Mouse (Mus musculus) heart, adult 9 months (tissue): ENCODE measurements around the gene Napsa.

Experiments used
- DNase-seq, 2 experiments: peaks; one replicate each; pipeline ENCODE4 v3.0.0; 2022; ENCODE audit warnings: low spot score in 2 of 2

Napsa gene

GRCm38 (mm10) chr7:44626966-44627365, 54.8 kb downstream of the Napsa start:
- no peak for DNase-seq

DNA sequence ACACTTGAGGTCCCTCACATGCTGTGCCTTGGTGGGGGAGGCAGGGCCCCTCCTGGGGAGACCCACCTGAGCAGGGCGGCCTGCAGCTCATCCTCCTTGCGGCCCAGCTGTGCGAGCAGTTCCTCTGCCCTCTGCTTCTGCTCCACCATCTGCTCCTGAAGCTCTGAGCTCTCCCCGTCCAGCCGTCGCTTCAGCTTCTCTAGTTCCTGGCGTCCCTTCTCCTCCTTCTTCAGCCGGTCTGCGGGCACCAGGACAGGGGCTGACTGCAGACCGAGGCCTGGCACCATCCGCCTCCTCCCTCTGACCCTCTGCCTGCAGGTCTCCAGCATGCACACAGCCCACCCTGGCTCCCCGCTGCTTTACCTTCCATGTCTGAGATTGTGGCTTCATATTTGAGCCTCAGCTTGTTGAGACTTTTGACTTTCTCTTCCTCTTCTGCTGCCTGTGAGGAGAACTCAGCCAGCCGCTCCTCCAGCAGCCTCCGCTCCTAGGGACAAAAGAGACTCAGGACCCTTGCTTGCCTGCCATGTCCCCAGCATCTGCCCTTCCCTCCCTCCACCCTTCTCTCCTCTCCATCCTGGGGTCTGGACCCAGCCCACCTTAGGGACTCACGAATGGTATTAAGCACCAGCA, 56.3 kb downstream of the Napsa start:
- no peak for DNase-seq

DNA sequence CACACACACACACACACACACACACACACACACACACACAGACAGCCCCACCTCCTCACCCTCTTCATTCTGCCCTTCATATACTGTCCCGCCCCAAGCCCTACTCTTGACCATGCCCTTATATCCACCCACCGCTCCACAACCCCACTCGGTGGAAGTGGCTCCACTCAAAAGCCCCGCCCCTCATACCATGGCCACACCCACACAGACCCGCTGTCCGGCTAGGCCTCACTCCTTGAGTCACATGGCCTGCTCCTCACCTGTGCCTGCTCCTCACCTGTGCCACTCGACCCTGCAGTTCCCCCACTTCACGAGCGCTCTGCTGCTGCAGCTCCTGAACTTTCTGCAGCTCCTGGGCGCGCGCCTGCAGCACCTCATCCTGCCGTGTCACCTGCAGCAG, 58.3 kb downstream of the Napsa start:
- DNase-seq = no peak

- no peak for DNase-seq
Measured at GRCm38 (mm10) chr7:44632676-44633075, 60.5 kb downstream of the Napsa start.

GRCm38 (mm10) chr7:44633407-44633806, 61.2 kb downstream of the Napsa start:
- no peak for DNase-seq
